Mouse (Mus musculus): ENCODE measurements around the gene Rundc3a.
"Not testable (repeated sequence)": the region's sequence is repeated elsewhere in the genome, so short reads cannot be mapped to it uniquely, and the experiment has no call there.

Rundc3a gene

DNA sequence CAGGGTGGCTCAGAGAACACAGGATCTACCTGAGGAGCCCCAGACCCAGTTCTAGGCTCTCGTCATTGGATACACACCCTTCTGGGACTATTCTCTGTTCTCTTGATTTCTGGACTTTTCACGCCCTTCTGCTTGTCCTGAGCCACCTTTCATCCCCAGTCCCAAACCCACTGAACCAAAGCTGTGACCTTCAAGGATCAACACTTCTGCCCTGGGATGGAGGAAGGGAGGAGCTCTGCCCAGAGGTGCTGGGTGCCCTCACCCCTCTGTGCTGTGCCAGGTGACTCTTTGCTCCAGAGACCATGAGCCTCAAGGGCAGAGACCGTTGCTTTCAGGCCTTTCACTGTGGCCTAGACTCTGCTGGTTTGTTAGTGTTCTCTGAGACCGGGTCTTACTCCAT lies 23.9 kb upstream of the Rundc3a start:
- peak; percentile 72 to 74 for DNase-seq

DNA sequence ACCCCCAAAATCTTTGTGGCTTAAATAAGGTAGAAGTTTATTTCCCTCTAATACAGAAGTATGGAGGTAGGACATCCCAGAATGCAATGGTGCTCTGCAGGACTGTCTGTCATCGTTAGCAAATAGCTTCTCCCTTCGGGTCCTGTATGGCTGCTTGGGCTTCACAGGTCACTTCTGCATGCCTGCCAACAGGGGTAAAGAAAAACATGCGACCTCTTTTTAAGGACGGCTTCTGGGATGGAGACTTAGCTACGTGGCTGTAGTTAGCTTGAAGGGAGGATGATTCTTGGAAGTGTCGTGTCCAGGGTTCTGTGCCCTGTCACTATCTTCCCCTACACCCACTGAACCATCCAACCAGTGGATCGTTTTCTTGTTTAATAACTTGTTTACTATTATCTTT lies 22.9 kb upstream of the Rundc3a start:
- no peak for DNase-seq

DNA sequence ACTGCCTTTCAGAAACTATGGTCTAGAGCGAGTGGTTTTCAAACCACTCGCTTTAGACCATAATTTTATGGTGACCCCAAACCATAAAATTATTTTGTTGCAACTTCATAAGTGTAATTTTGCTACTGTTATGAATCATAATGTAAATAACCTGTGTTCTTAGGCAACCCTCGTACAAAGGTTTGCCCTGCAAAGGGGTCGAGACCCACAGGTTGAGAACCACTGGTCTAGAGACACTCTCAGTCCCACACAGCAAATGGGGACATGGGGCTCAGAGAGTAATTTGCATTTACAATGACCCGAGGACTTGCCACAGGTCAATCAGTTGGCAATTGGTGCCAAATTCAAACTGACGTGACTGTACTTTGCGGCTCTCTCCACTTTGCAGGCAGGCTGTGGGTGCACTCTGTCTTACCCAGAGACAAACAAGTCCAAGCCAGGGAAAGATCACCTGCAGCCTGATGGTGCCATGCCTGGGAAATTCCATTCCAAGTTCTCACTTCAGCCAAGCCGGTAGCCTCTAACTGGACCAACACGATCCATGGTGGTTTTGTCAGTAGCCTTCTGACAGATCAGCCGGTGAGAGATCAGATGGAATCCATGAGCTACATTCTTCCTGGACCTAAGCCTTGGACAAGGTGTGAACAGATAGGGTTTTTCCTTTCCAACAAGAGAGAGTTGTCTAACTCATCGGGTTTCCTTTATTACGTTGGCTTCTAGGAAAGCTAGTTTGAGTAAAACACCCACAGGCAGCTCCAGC lies 21.1 kb upstream of the Rundc3a start:
- DNase-seq = peak in 1 of 2 experiments; percentile 16

DNA sequence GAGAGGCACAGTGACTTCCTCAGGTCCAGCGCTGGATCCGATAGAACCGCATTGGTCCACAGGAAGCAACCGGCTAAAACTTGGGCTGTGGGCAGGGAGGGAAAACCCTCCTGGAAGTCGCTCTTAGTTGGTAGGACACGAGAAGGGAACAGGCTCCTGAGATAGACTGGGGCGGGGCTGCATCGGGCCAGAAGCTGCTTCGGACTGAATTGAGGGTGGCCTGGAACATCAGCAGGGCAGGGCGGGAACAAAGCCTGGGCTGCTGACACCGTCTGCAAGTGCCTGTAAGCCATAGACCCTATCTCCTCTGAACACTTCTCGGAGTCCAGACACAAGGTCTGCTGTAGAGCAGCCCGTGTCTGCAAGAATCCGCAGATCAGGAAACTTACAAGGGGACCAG lies 20.3 kb upstream of the Rundc3a start:
- no peak for DNase-seq

DNA sequence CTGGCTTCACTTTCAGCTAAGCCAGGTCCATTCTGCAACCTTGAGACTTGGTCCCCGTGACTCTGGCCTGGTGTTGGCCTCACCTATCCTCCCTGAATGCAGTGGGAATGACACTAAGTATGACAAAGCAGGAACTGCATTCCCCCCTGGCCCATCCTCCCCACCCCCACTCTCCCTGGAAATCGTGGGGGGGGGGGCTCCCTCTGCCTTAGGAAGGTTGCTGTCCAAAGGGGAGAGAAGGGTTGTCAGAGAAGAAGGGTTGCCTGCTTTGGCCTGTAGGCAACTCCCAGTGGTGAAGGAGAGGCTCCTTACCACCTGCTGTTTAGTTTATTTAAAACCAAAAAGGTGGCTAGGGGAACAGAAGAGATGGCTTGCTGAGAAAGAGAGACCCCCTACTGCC lies 19.6 kb upstream of the Rundc3a start:
- DNase-seq = no peak

DNA sequence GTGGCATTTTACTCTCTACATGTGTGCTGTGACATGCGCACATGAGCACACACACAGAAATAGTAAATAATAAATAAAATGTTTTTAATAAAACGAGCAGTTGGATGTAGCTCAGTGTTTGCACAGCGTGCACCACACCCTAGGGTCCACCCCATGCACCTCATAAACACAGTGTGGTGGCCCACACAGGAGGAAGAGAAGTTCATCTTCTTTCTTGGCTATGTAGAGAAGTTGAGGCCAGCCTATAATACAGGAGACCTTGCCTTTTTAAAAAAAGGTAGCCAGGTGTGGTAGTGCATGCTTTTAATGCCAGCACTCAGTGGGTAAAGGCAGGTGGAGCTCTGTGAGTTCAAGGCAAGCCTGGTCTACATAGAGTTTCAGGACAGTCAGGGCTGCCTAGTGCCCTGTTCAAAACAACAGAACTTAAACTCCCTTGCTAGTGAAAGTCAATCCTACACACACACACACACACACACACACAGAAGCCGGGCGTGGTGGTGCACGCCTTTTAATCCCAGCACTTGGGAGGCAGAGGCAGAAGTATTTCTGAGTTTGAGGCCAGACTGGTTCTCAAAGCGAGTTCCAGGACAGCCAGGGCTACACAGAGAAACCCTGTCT lies 19.0 kb upstream of the Rundc3a start:
- DNase-seq = no peak

DNA sequence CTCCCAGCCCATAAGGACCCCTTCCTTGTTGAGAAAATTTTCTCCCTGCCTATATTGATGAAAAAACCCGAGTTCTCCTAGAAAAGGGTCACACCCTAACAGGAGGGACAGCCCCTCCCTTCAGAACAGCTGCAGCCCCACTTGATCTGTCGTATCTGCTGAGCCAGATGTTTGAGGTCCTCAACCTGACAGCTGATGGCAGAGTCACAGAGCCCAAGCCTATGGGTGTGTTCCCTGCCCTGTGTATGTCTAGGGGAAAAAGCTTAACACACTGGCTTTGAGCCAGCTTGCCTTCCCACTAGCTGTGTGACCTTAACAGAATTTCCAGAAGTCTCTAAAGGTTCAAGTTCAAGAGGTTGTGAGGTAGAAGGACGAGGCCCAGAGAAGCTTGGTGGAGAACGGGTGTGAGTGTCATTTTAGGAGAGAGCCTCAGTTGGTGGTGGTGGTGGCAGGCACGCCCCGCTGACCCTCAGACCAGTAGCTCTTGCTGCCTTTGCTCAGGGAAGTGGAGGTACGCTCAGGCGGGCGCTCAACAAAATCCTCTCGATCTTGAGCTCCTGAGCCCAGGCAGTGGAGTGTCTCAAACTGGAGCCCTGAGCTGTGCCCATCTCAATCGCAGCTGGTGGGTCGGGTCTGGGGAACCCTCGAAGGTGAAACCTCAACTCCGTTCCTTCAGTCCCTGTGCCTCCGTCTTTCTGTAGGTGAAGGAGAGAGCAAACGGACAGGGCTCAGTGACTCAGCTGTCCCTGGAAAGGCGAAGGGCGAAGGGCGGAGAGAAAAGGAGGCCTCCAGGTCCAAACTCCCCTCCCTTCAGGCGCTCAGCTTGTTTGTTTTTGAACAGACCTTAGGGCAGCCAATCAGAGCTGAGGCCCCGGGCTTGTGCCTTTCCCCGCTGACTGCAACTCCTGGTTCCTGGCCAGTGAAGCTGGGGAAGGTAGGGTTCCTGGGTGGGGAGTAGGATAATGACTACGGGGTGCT lies 17.7 kb upstream of the Rundc3a start:
- DNase-seq = peak; percentile 82 to 91

DNA sequence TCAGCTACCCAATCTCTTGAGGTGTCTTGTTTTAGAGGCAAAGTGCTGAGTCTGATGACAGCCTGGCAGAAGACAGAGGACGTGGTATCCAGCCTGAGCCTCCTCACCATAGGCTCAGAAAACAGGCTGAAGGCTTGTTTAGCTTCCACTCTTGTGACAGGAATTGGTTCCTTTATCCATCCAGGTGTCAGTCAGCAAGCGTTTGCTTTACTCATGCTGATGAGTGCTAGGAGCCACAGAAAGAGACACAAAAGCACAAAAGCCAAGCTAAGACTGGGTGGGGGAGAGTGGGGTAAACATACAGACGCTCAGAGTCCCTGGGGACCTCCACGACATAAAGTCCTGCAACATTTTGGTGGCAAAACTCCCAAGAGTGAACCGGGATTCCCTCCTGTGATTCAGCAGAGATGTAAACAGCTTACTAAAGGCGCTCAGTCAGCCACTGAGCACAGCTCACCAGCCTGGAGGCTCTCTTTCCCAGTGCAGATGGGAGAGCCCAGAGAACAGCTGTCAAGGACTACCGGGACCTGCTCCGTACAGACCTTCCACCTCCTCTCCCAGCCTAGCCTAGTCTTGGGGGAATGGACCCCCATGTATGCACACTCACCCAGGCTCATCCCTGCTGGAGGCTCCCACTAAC lies 16.9 kb upstream of the Rundc3a start:
- DNase-seq = no peak

DNA sequence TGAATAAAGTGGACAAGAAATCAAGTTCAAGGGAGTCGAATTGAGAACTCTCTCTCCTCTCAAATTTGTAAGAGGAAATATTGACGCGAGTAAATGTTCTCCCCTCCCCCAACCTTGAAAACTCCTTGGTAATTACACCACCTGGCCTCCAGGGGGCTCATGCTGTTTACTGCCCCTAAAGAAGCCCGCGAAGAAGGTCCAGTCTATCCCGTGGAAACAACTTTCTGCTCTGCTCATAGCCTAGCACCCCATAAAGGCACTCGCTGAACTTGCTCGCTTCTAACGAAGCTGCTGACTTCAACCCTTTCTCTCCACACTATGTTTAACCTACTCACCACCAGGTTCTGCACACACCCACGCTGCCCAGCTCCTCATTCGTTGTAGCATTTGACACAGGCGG lies 16.0 kb upstream of the Rundc3a start:
- DNase-seq = peak in 1 of 2 experiments; percentile 32

DNA sequence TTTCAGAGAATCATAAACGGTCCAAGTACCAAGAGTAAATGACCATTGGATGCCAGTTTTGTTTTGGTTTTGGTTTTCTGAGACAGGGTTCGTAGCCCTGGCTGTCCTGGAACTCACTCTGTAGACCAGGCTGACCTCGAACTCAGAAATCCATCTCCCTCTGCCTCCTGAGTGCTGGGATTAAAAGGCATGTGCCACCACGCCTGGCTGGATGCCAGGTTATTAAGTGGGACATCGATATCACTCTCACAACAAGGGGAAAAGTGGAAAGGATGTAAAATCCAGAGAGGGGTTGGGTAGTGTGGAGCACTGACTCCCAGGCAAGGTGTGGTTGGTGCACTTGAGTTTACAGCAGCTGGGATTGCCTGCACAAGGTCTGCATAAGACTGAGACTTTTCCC lies 13.1 kb upstream of the Rundc3a start:
- no peak for DNase-seq

DNA sequence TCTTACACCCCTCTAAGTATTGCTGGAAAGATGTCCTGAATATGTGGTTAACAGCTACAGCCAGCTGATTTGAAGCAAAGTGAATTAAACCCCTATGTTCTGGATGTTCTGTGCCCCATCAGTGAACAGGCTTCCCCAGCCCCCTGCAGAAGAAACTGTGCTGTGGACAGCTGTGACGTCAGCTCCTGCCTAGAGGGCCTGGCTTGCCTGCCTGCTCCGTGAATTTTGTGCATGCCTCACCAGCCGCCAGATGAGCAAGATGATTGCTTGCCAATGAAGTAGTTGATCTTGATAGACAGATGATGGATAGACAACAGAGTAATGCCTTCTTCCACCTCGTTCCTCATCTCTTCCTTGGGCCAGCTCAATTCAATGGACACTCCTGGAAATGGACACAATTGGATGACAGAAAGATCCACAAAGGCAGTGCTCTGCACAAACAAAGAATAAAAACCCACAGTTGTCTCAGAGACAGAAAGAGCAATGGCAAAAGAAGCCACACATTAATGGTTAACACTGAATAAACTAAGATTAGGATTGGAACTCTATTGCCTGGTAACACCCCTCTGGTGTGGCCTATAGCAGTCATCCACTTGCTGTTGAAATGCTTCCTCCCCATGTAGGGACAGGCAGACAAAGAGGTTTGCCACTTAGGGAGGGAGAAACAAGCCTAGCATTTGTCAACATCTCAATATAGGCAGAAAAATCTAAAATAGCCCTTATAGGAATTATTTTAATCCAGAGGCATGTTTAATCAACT lies 11.7 kb upstream of the Rundc3a start:
- no peak for DNase-seq

DNA sequence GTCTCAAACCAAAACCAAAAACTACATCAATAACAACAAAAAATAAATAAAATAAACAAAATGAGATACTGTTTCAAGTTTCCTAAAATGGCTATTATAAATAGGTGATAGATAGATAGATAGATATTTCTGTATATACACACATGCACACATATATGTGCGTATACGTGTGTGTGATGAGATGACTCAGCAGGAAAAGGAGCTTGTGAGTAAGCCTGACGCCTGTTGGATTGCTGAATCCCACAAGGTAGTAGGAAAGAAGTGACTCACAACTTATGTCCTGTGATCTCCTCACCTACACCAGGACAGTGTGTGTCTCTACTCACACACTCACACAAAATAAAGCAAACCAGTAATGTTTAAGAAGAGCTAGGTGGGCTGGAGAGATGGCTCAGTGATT lies 10.4 kb upstream of the Rundc3a start:
- DNase-seq = no peak

DNA sequence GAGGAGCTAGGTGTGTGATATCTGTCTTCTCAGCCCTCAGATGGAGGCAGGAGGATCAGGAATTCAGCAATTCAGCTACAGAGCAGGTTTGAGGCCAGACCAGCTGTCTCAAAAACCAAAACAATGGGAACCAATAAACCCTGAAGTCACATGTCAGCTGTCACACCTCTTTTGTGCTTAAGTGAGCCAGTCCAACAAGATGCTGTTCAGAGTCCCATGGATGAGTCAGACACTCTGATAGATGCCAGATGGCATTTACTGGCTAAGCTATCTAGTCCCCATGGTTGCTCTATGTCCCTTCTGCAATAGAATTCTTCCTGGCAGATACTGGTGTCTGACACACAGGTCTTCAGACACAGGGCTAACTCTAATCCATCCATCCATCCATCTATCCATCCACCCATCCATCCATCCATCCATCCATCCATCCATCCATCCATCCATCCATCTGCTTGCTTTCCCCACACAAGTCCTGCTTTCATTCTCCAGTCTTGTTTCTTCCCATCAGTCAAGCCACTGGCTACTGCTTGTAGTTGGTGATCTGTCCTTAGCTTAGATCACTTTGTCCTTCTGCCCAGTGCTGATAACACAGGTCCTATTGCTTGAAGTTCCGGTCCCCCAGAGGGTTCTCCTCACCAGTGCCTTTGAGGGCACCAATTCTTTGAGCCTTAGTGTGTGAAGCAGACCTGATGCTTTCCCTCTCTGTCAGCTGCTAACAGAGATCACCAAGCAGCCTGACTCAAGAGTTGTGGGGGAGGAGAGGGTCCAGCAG lies 9.7 kb upstream of the Rundc3a start:
- DNase-seq = no peak

DNA sequence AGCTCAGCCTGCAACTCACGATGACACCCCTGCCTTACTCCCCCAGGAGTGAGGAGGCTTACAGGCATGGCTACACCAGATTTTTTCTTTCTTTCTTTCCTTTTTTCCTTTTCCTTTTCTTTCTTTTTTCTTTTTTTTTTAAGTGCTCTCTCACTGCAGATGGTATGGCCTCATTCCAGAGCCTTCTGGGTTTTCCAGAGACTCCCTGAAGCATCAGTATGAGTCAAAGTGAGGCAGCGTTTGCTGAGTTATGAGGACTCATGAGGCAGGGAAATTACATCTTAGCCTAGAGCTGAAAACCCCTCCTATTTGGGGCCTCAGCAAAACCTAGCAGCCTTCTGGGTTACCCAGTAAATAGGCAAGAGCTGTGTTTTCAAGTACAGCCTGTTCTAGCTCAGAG lies 8.8 kb upstream of the Rundc3a start:
- no peak for DNase-seq

DNA sequence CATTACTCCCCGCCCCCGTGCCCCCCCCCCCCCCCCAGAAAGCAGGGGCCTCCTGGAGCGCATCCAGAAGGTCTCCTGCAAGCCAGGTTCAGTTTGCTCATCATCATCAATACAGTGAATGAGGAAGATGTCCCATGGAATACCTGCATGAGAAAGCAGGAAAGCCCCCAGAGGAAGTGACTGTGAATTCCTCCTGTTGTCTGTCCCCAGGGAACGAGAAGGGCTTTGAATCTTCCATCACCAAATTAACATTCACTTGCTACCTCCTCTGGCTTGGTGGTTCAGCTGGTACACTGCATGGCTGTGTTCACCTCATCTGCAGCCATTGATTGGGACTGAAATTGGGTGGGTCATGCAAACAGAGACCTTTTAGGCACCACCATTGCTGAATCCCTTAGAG lies 8.1 kb upstream of the Rundc3a start:
- DNase-seq = no peak

DNA sequence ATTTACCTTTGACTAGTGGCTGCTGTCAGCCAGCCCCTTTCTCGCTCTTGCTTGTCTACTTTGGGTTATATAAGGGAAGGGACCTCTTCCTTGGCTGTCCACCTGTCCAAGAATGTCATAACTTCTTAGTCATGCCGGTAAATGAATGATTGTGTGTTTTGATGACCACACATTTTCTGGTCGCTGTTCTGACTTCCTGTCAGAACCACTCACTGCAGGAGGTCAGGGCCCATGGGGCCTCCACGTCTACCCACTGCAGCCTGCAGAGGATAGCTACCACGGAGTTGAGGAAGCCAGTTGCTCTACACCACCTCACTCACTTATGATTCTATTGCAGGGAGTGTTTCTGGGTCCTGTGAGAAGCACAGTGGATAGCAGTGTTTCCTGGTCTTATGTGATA lies 7.1 kb upstream of the Rundc3a start:
- no peak for DNase-seq

DNA sequence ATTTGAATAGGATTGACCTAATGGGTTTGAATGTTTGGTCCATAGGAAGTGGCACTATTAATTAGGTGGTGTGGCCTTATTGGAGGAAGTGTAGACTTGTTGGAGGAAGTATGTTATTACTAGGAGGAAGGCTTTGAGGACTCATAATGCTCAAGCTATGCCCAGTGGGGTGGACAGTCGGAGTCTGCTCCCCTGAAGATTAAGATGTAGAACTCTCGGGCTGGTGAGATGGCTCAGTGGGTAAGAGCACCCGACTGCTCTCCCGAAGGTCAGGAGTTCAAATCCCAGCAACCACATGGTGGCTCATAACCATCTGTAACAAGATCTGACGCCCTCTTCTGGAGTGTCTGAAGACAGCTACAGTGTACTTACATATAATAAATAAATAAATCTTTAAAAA lies 3.8 kb upstream of the Rundc3a start:
- not testable (repeated sequence) for DNase-seq

DNA sequence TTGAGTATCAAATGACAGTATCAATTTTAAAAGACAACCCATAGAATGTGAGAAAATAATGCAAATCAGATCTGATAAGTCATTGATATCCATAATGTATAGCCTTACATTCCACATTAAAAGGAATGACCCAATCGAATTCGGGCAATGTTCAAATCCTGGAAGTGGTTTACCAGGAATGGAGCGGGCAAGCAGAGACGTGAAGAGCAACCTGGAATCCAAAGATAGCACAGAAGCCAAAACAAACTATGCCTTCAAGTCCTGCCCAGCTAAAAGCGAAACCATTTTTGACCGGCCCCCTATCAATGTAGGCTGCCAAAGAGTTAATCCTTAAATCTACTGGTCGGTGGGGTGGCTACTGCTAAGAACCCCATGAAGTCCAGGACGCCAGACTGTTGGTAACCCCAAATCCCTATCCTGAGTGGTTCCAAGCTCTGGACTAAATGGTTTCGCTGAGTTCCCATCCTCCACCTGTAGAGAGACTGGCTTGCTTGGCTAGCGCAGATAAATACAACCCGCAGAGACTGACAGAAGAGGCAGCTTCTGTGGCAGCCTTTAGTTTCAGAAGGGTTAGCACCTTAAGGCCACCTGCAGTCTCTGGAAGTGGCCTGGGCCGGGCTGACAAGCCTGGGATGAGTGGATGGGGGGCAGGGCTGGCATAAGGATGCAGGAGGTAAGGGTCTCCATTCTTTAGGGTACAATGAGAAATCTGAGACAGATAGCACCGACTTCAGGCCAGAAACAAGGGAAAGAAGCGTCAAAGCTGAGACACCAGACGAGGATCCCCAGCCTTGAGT lies 564 bp upstream of the Rundc3a start:
- DNase-seq = no peak

DNA sequence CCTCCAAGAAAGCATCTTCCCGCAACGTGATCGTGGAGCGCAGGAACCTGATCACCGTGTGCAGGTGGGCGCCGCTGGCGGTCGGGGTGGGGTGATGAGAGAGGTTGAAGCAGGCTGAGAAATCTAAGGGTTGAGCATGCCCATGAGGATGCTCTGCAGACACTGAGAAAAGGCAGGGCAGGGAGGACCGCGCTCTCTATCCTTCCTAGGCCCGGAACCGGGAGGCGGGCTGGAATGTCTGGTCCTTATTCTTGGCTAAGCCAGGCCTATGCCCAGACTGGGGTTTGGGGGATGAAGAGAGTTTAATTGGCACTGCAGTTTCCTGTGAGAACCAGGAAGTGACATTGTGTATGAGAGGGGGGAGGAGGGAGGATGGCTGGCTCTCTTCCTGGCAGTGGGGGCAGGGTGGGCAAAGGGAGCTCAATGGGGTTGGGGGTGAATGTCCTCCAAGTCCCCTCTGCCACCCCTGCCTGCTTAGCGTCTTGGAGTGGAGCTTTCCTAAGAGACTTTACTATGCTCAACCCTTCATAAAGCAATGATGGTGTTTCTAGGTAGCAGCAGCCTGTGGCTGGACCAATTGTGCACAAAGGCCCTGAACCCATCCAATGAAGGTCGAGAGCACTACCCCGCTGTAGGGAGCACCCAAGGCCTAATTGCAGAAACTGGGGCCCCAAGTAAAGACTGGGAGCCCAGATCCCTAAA lies 667 bp downstream of the Rundc3a start:
- no peak for DNase-seq
